Mouse (Mus musculus) embryo, embryonic 10.5 days (tissue): ENCODE measurements around the gene Pi4kb.
A peak's percentile ranks its signal among the peaks of the same experiment; 100 is the strongest.
"Not testable (repeated sequence)": the region's sequence is repeated elsewhere in the genome, so short reads cannot be mapped to it uniquely, and the experiment has no call there.

Experiments
- DNase-seq: peaks from one replicate; pipeline ENCODE4 v3.0.0-alpha.2; 2015; ENCODE audit warnings: low spot score

The Pi4kb gene

GRCm38 (mm10) chr3:95015337-95015872, 40.9 kb downstream of the Pi4kb start, which contains the start of gene Zfp687:
Gene Zfp687 (minus strand): TSS chr3:95015448.
- peak; percentile 100 for DNase-seq

- peak; percentile 91 for DNase-seq
Measured at GRCm38 (mm10) chr3:95015891-95016531, 41.5 kb downstream of the Pi4kb start.

- DNase-seq, result no peak
Measured at GRCm38 (mm10) chr3:95016532-95017056, 42.1 kb downstream of the Pi4kb start.

GRCm38 (mm10) chr3:95018741-95019140, 44.2 kb downstream of the Pi4kb start:
- DNase-seq, result no peak

GRCm38 (mm10) chr3:95020956-95021355, 46.4 kb downstream of the Pi4kb start:
- DNase-seq, result not testable (repeated sequence)

GRCm38 (mm10) chr3:95024551-95024950, 50.0 kb downstream of the Pi4kb start:
- DNase-seq, result no peak

GRCm38 (mm10) chr3:95025202-95025601, 50.7 kb downstream of the Pi4kb start:
- no peak for DNase-seq

- DNase-seq, result no peak
Measured at GRCm38 (mm10) chr3:95027057-95027645, 52.6 kb downstream of the Pi4kb start.

- no peak for DNase-seq
Measured at GRCm38 (mm10) chr3:95027701-95028100, 53.2 kb downstream of the Pi4kb start.

- DNase-seq, result no peak
Measured at GRCm38 (mm10) chr3:95028603-95029002, 54.1 kb downstream of the Pi4kb start.

GRCm38 (mm10) chr3:95029291-95029827, 54.8 kb downstream of the Pi4kb start:
- not testable (repeated sequence) for DNase-seq

- DNase-seq, result no peak
Measured at GRCm38 (mm10) chr3:95029953-95030352, 55.4 kb downstream of the Pi4kb start.

GRCm38 (mm10) chr3:95041625-95042024, 67.1 kb downstream of the Pi4kb start:
- DNase-seq, result no peak

GRCm38 (mm10) chr3:95042166-95042837, 67.8 kb downstream of the Pi4kb start, which contains the start of gene Psmd4:
Gene Psmd4 (minus strand): TSS chr3:95042614.
- peak; percentile 99 for DNase-seq

- DNase-seq, result no peak
Measured at GRCm38 (mm10) chr3:95042838-95043229, 68.3 kb downstream of the Pi4kb start.

GRCm38 (mm10) chr3:95043251-95043650, 68.7 kb downstream of the Pi4kb start:
- DNase-seq, result no peak

- DNase-seq, result no peak
Measured at GRCm38 (mm10) chr3:95046462-95047057, 72.0 kb downstream of the Pi4kb start.

GRCm38 (mm10) chr3:95047914-95048313, 73.4 kb downstream of the Pi4kb start:
- DNase-seq, result no peak

- peak; percentile 76 for DNase-seq
Measured at GRCm38 (mm10) chr3:95052959-95053358, 78.4 kb downstream of the Pi4kb start.

GRCm38 (mm10) chr3:95053701-95054100, 79.2 kb downstream of the Pi4kb start:
- peak; percentile 77 for DNase-seq

GRCm38 (mm10) chr3:95054481-95055260, 80.1 kb downstream of the Pi4kb start:
- peak; percentile 17 for DNase-seq
